Mouse (Mus musculus) liver, embryonic 11.5 days (tissue): ENCODE data around the gene Bcl6. TPM values are rescaled to one million over a fixed set of nuclear protein-coding genes. Genes with fewer than 3 reads are reported as not detected.
A peak's percentile ranks its signal among the peaks of the same experiment; 100 is the strongest.

Source experiments
- ATAC-seq: fragments of 200-750 bp; cut with Nextera tagmentation; replicated peaks from 2 replicates; pipeline ENCODE4 v1.8.0; 2017; ENCODE audit warnings: moderate number of reproducible peaks, mild to moderate bottlenecking, moderate TSS enrichment, moderate library complexity; ENCODE audit not compliant: low FRiP score
- DNase-seq: peaks from one replicate; pipeline ENCODE4 v3.0.0-alpha.2; 2017; ENCODE audit warnings: low spot score
- H3K27ac ChIP-seq: fragments of 300-500 bp; sonication (generic); 2 replicates; pipeline ENCODE4 v1.5.1; 2014; ENCODE audit warnings: mild to moderate bottlenecking, low read depth, low read length, control low read depth
- H3K27me3 ChIP-seq: fragments of 300-500 bp; sonication (generic); replicated peaks from 2 replicates; pipeline ENCODE4 v1.6.1; 2014; ENCODE audit warnings: low read length, mixed read lengths; ENCODE audit not compliant: control insufficient read depth, insufficient read depth
- H3K36me3 ChIP-seq: fragments of 300-500 bp; sonication (generic); 2 replicates; pipeline ENCODE4 v1.6.1; 2014; ENCODE audit warnings: mild to moderate bottlenecking, low read length, moderate library complexity, mixed read lengths; ENCODE audit not compliant: control insufficient read depth, insufficient read depth
- H3K4me1 ChIP-seq: fragments of 300-500 bp; sonication (generic); replicated peaks from 2 replicates; pipeline ENCODE4 v1.6.1; 2014; ENCODE audit warnings: low read length, mixed read lengths; ENCODE audit not compliant: control insufficient read depth, insufficient read depth
- H3K4me2 ChIP-seq: fragments of 300-500 bp; sonication (generic); 2 replicates; pipeline ENCODE4 v1.6.1; 2014; ENCODE audit warnings: mild to moderate bottlenecking, control low read depth, moderate library complexity
- H3K4me3 ChIP-seq: fragments of 300-500 bp; sonication (generic); 2 replicates; pipeline ENCODE4 v1.5.1; 2014; ENCODE audit warnings: low read depth, low read length, control low read depth
- H3K9ac ChIP-seq: fragments of 300-500 bp; sonication (generic); 2 replicates; pipeline ENCODE4 v1.6.1; 2014; ENCODE audit warnings: low read depth, low read length, control low read depth
- H3K9me3 ChIP-seq: fragments of 300-500 bp; sonication (generic); 2 replicates; pipeline ENCODE4 v1.6.1; 2016; ENCODE audit warnings: low read length, inconsistent platforms, mixed read lengths; ENCODE audit not compliant: control insufficient read depth
- WGBS: fragments of 180-500 bp; shearing (Covaris S2); extraction: QIAGEN DNeasy Blood & Tissue Kit; methylation state at CpG from one replicate; pipeline ENCODE4 v1.1.7; 2014; 5-methylcytosine and 5-hydroxymethylcytosine counted together
- polyA plus RNA-seq: library from polyadenylated mRNA; unstranded; fragments of >200 nt; fragmentation: Nextera tagmentation; extraction: Ambion mirVana; gene quantifications from 2 replicates; pipeline ENCODE4 v1.2.1, GENCODE M21; 2014

Bcl6 gene
- polyA plus RNA-seq, 1 experiment from 2014 or later: 0.38 TPM

GRCm38 (mm10) chr16:23972901-23973300 is 15.8 kb downstream of the Bcl6 start:
- ATAC-seq (no peak), DNase-seq (no peak)
- no peak overlapping the region for H3K4me2 ChIP-seq
- no peak overlapping the region for H3K4me3 ChIP-seq
- no peaks in the 10 kb centered on the region; the same call in 1 of the 2 replicates for H3K36me3 ChIP-seq
- H3K27ac ChIP-seq: no peak overlapping the region
- no peaks in the 10 kb centered on the region for H3K27me3 ChIP-seq
- 78% methylated on average over 11 of the region's 11 CpGs for WGBS
- no peaks in the 10 kb centered on the region for H3K4me1 ChIP-seq
- no peak overlapping the region for H3K9ac ChIP-seq
- no peaks in the 10 kb centered on the region for H3K9me3 ChIP-seq

- H3K27me3 ChIP-seq: no peaks in the 10 kb centered on the region
- H3K27ac ChIP-seq: no peak overlapping the region
- no peak overlapping the region for H3K4me2 ChIP-seq
- 77% methylated on average over 20 of the region's 20 CpGs for WGBS
- no peak overlapping the region for H3K9ac ChIP-seq
- H3K4me1 ChIP-seq: no peaks in the 10 kb centered on the region
- no peaks in the 10 kb centered on the region for H3K9me3 ChIP-seq
- no peak overlapping the region for H3K4me3 ChIP-seq
- DNase-seq: no peak
- peak; percentile 57; the same call in 1 of the 2 replicates for ATAC-seq
- no peaks in the 10 kb centered on the region; the same call in 1 of the 2 replicates for H3K36me3 ChIP-seq
Observed at GRCm38 (mm10) chr16:23972126-23972740, 16.4 kb downstream of the Bcl6 start.

DNA sequence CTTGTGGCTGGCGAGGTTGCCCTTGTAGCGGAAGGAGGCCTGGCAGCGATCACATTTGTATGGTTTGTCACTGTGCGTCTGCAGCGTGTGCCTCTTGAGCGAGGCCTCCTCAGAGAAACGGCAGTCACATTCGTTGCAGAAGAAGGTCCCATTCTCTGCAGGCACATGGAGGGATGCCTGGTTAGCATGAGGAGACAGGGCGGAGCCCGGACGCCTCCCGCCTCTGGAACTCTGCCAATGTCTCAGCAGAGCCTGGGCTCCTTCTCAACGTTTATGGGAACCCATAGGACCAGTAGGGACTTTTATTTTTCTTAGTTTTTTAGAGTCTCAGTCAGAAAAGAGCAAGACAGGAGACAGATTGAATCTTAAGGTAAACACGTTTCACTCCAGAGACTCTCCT is 18.7 kb downstream of the Bcl6 start:
- H3K4me2 ChIP-seq: no peak overlapping the region
- no peaks in the 10 kb centered on the region for H3K9me3 ChIP-seq
- ATAC-seq: no peak
- no peaks in the 10 kb centered on the region for H3K4me1 ChIP-seq
- no peak overlapping the region for H3K9ac ChIP-seq
- 81% methylated on average over 14 of the region's 14 CpGs for WGBS
- no peak for DNase-seq
- no peak overlapping the region for H3K27ac ChIP-seq
- no peaks in the 10 kb centered on the region; the same call in 1 of the 2 replicates for H3K36me3 ChIP-seq
- H3K4me3 ChIP-seq: no peak overlapping the region
- no peaks in the 10 kb centered on the region for H3K27me3 ChIP-seq

GRCm38 (mm10) chr16:23968888-23969287 is 19.8 kb downstream of the Bcl6 start:
- Histone ChIP-seq H3K27ac (no peak overlapping the region), H3K4me3 (no peak overlapping the region), H3K27me3 (no peaks in the 10 kb centered on the region), H3K4me2 (no peak overlapping the region), H3K9me3 (no peaks in the 10 kb centered on the region), H3K4me1 (no peaks in the 10 kb centered on the region), H3K36me3 (no peaks in the 10 kb centered on the region; the same call in 1 of the 2 replicates), H3K9ac (no peak overlapping the region)
- ATAC-seq (no peak), DNase-seq (no peak)
- WGBS: 77% methylated on average over 4 of the region's 4 CpGs

DNA sequence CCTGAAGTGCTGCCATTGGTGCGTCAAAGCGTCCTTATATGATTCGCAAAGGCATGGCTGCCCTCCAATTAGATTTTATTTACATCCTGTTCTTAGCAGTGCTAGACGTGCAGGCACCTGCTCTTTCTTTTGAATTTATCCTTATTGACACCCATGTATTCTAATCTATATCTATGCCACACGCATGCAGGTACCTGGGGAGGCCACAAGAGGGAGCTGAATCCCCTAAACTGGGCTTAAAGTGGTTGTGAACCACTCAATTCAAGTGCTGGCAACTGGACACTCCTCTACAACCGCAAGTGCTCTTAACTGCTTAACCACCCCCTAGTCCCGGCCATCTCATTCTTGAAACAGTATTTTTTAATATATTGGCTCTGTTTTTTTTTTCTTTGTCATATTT is 21.4 kb downstream of the Bcl6 start:
- DNase-seq (no peak), ATAC-seq (no peak)
- Histone ChIP-seq H3K9me3 (no peaks in the 10 kb centered on the region), H3K4me2 (no peak overlapping the region), H3K9ac (no peak overlapping the region), H3K4me1 (no peaks in the 10 kb centered on the region), H3K27ac (no peak overlapping the region), H3K4me3 (no peak overlapping the region), H3K27me3 (no peaks in the 10 kb centered on the region), H3K36me3 (no peaks in the 10 kb centered on the region; the same call in 1 of the 2 replicates)
- 77% methylated on average over 7 of the region's 7 CpGs for WGBS

DNA sequence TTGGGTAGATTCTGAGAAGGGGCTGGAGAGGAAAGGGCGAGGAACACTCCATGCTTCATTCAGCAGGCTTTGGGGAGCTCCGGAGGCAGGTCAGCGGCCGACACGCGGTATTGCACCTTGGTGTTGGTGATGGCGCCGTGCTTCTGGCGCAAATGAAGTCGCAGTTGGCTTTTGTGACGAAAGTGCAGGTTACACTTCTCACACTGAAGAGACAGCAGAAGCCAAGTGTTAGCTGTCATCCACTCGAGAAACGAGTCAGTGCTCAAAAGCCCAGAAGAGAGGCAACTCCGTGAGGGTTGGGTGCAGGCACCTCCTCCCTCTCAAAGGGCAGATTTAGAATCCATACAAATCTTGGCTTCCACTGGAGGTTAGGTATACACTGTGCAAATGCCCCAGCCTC is 22.6 kb downstream of the Bcl6 start:
- 87% methylated on average over 14 of the region's 14 CpGs for WGBS

DNA sequence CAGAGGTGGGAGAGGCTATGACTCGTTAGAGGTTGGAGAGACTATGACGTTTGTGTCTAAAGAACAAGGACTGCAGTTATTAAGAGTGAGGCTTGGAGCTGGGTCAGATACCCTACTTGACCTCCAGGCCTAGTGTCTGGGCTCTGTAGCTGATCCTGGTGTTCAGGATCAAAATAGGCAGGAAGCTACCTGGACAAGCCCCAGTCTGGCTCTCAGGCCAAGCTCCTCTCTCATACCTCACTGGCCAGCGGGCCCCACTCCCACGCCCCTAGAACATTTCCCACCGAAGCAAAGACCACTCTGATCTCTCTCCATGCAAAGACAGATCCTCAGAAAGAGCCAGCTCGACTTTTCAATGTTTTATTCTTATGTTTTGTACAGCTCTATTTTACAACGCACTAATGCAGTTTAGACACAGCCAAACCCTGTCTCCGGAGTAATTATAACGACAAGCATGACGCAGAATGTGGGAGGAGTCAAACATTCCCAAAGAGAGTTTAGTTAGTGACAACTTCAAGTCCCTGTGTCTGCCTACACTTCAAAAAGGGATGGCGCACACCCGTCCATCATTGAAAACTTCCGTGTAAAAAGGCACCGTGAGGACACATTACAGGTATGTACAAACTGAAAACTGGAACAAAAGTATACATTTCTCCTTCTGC is 23.8 kb downstream of the Bcl6 start:
- ATAC-seq (no peak), DNase-seq (no peak)
- Histone ChIP-seq H3K9ac (no peak overlapping the region), H3K4me2 (no peak overlapping the region), H3K27me3 (no peaks in the 10 kb centered on the region), H3K4me1 (no peaks in the 10 kb centered on the region), H3K9me3 (no peaks in the 10 kb centered on the region), H3K4me3 (no peak overlapping the region), H3K36me3 (no peaks in the 10 kb centered on the region; the same call in 1 of the 2 replicates), H3K27ac (no peak overlapping the region)
- WGBS: 84% methylated on average over 14 of the region's 14 CpGs

More for the DNA sequence above, 22.6 kb downstream of the Bcl6 start:
- ATAC-seq (no peak), DNase-seq (no peak)
- Histone ChIP-seq H3K4me3 (no peak overlapping the region), H3K4me2 (no peak overlapping the region), H3K9ac (no peak overlapping the region), H3K27me3 (no peaks in the 10 kb centered on the region), H3K4me1 (no peaks in the 10 kb centered on the region), H3K9me3 (no peaks in the 10 kb centered on the region), H3K36me3 (no peaks in the 10 kb centered on the region; the same call in 1 of the 2 replicates), H3K27ac (no peak overlapping the region)

GRCm38 (mm10) chr16:23963896-23964668 is 24.6 kb downstream of the Bcl6 start:
- ATAC-seq: no peak
- no peak for DNase-seq

More at GRCm38 (mm10) chr16:23963896-23964668, 24.6 kb downstream of the Bcl6 start:
- no peak overlapping the region for H3K9ac ChIP-seq
- no peak overlapping the region for H3K4me2 ChIP-seq
- no peaks in the 10 kb centered on the region for H3K4me1 ChIP-seq
- WGBS: 81% methylated on average over 22 of the region's 22 CpGs
- H3K27ac ChIP-seq: no peak overlapping the region
- no peaks in the 10 kb centered on the region; the same call in 1 of the 2 replicates for H3K36me3 ChIP-seq
- no peaks in the 10 kb centered on the region for H3K9me3 ChIP-seq
- H3K27me3 ChIP-seq: no peaks in the 10 kb centered on the region
- no peak overlapping the region for H3K4me3 ChIP-seq
